In genomic region chr10:8041790-8042189, GRCm38 (mm10) we compare ENCODE assay signal across 24 mouse cellular contexts.
DNase-seq lines count a peak whose midpoint lies in the region; ATAC-seq and TF ChIP-seq lines count a peak whose summit lies in the region.
"Had no signal": no experiment of that assay in that cellular context is flagged by ENCODE, and none has a peak within 500 bp of the region (broad histone marks: within the 10 kb centered on the region; RNA-seq: fewer than 3 reads in every experiment).

No protein-coding gene starts in this region.

- peaks cover 24% of the 10 kb centered on the region for H3K4me1 ChIP-seq in forebrain, embryonic 14.5 days (ENCODE audit: control insufficient read depth, insufficient read depth, low read length)
- peaks cover 24% of the 10 kb centered on the region for H3K4me1 ChIP-seq in forebrain, embryonic 12.5 days
- peaks cover 5% of the 10 kb centered on the region for H3K4me1 ChIP-seq in forebrain, postnatal 0 days (ENCODE audit: insufficient read depth)

- 51% methylated on average over 8 of the region's 8 CpGs for WGBS in forebrain, embryonic 14.5 days
- WGBS in forebrain, embryonic 12.5 days = 50% methylated on average over 8 of the region's 8 CpGs
- WGBS in forebrain, postnatal 0 days = 40% methylated on average over 8 of the region's 8 CpGs

- H3K9me3 ChIP-seq in forebrain, embryonic 14.5 days (replicated peaks; ENCODE audit: control insufficient read depth, low read length) = no peaks in the 10 kb centered on the region
- no peaks in the 10 kb centered on the region for H3K9me3 ChIP-seq in forebrain, embryonic 12.5 days
- H3K9me3 ChIP-seq in forebrain, postnatal 0 days (ENCODE audit: low read length) = no peaks in the 10 kb centered on the region
- H3K9me3 ChIP-seq: embryonic facial prominence, embryonic 12.5 days; heart, embryonic 10.5 days; heart, embryonic 13.5 days; hindbrain, embryonic 12.5 days; hindbrain, embryonic 15.5 days had no signal

- no peak overlapping the region for H3K4me2 ChIP-seq in forebrain, embryonic 14.5 days (ENCODE audit: low read length)
- H3K4me2 ChIP-seq in forebrain, embryonic 12.5 days = no peak overlapping the region
- H3K4me2 ChIP-seq in forebrain, postnatal 0 days (ENCODE audit: low read depth) = no peak overlapping the region
- H3K4me2 ChIP-seq: embryonic facial prominence, embryonic 12.5 days; heart, embryonic 13.5 days; hindbrain, embryonic 12.5 days; hindbrain, embryonic 15.5 days had no signal

- no peak for TF ChIP-seq CTCF in forebrain, postnatal 0 days (IDR thresholded peaks at IDR 0.05; ENCODE audit: low read depth)

- no peaks in the 10 kb centered on the region for H3K27me3 ChIP-seq in forebrain, embryonic 14.5 days (replicated peaks; ENCODE audit: control insufficient read depth, insufficient read depth, low read length)
- H3K27me3 ChIP-seq in forebrain, embryonic 12.5 days = no peaks in the 10 kb centered on the region
- no peaks in the 10 kb centered on the region for H3K27me3 ChIP-seq in forebrain, postnatal 0 days (ENCODE audit: insufficient read depth, low read length)
- H3K27me3 ChIP-seq: embryonic facial prominence, embryonic 12.5 days; heart, embryonic 13.5 days; hindbrain, embryonic 12.5 days; hindbrain, embryonic 15.5 days had no signal

- DNase-seq in forebrain, embryonic 14.5 days (ENCODE audit: low spot score) = peak; percentile 52
- DNase-seq in R1 (ENCODE audit: low read depth, low spot score) = peak; percentile 7
- peak; percentile 7 for DNase-seq in ZHBTc4 (ENCODE audit: low read depth, low spot score)
- DNase-seq in forebrain, postnatal 0 days = peak; percentile 49
- DNase-seq in adrenal gland, postnatal 10 days = no peak
- DNase-seq: adrenal gland, postnatal 14 days; cerebellum, adult 11-12 months; cerebellum, adult 8-10 months; cerebellum, postnatal 10 days; cerebellum, postnatal 36 days; gastrocnemius, adult 2 months; gastrocnemius, postnatal 14 days; heart, adult 2 months; heart, postnatal 14 days; kidney, adult 2 months had no signal

- no peak for ATAC-seq in forebrain, embryonic 14.5 days
- no peak for ATAC-seq in forebrain, embryonic 12.5 days (ENCODE audit: low FRiP score)
- ATAC-seq in forebrain, postnatal 0 days = no peak
- ATAC-seq: CD4-positive, CD25-positive, alpha-beta regulatory T cell, adult 4 months; intestine, postnatal 0 days had no signal

- H3K27ac ChIP-seq in forebrain, embryonic 14.5 days (ENCODE audit: low read depth, low read length) = peak overlapping the region; percentile 56; the same call in 1 of the 2 replicates
- no peak overlapping the region for H3K27ac ChIP-seq in forebrain, embryonic 12.5 days
- H3K27ac ChIP-seq in forebrain, postnatal 0 days (ENCODE audit: low read depth, low read length) = peak overlapping the region; percentile 42; the same call in 1 of the 2 replicates
- H3K27ac ChIP-seq: embryonic facial prominence, embryonic 12.5 days; gastrocnemius, adult 2 months; heart, adult 2 months; heart, embryonic 10.5 days; heart, embryonic 13.5 days; hindbrain, embryonic 12.5 days; hindbrain, embryonic 15.5 days had no signal

- H3K36me3 ChIP-seq in forebrain, embryonic 14.5 days (ENCODE audit: control insufficient read depth, insufficient read depth, low read length) = no peaks in the 10 kb centered on the region
- no peaks in the 10 kb centered on the region for H3K36me3 ChIP-seq in forebrain, embryonic 12.5 days (replicated peaks)
- H3K36me3 ChIP-seq in forebrain, postnatal 0 days (ENCODE audit: insufficient read depth) = no peaks in the 10 kb centered on the region
- H3K36me3 ChIP-seq: embryonic facial prominence, embryonic 12.5 days; heart, embryonic 10.5 days; heart, embryonic 13.5 days; hindbrain, embryonic 12.5 days; hindbrain, embryonic 15.5 days had no signal

- no peak overlapping the region for H3K4me3 ChIP-seq in forebrain, embryonic 14.5 days (ENCODE audit: low read depth, low read length)
- no peak overlapping the region for H3K4me3 ChIP-seq in forebrain, embryonic 12.5 days (replicated peaks)
- H3K4me3 ChIP-seq in forebrain, postnatal 0 days (ENCODE audit: low read depth, low read length) = no peak overlapping the region
- H3K4me3 ChIP-seq: embryonic facial prominence, embryonic 12.5 days; erythroblast, embryonic 14.5 days; gastrocnemius, adult 2 months; heart, adult 2 months; heart, embryonic 10.5 days; heart, embryonic 13.5 days; hindbrain, embryonic 12.5 days; hindbrain, embryonic 15.5 days had no signal

- no peak overlapping the region for H3K9ac ChIP-seq in forebrain, embryonic 14.5 days (ENCODE audit: low read length)
- H3K9ac ChIP-seq in forebrain, embryonic 12.5 days = no peak overlapping the region
- H3K9ac ChIP-seq in forebrain, postnatal 0 days = no peak overlapping the region
- H3K9ac ChIP-seq: embryonic facial prominence, embryonic 12.5 days; heart, embryonic 13.5 days; hindbrain, embryonic 12.5 days; hindbrain, embryonic 15.5 days had no signal
